Mouse (Mus musculus) liver, postnatal 0 days (tissue): Measurements from ENCODE around the gene Gosr1.

Source experiments
- CTCF ChIP-seq: sonication (generic); IDR thresholded peaks from 2 replicates; pipeline ENCODE4 v1.5.1; 2016; ENCODE audit warnings: antibody characterized with exemption, low read depth
- EP300 ChIP-seq: IDR thresholded peaks from 2 replicates; pipeline ENCODE4 v1.6.1; 2016; ENCODE audit warnings: antibody characterized with exemption, low read depth, mild to moderate bottlenecking

- TF ChIP-seq CTCF (no peak), EP300 (no peak)
Observed at GRCm38 (mm10) chr11:76734560-76734959, 28.8 kb downstream of the Gosr1 start.
